Mouse (Mus musculus): ENCODE measurements around the gene Rrad. TPM values are rescaled to one million over a fixed set of nuclear protein-coding genes. Genes with fewer than 3 reads are reported as not detected.

Rrad gene
- polyA plus RNA-seq, 1 experiment from 2014 or later, result 3.7 TPM

GRCm38 (mm10) chr8:104593536-104594325 is 37.4 kb downstream of the Rrad start:
- Histone ChIP-seq H3K4me3 (no peak overlapping the region), H3K4me1 (replicated peaks) (peaks cover 15% of the 10 kb centered on the region), H3K36me3 (peaks cover 36% of the 10 kb centered on the region), H3K27me3 (no peaks in the 10 kb centered on the region), H3K9me3 (no peaks in the 10 kb centered on the region), H3K9ac (no peak overlapping the region), H3K27ac (replicated peaks) (no peak overlapping the region), H3K4me2 (no peak overlapping the region)
- WGBS, result 94% methylated on average over 31 of the region's 31 CpGs
- no peak for ATAC-seq (ENCODE audit: low read depth)

- no peak for ATAC-seq (ENCODE audit: low read depth)
- Histone ChIP-seq H3K27ac (replicated peaks) (no peak overlapping the region), H3K4me3 (0 out of 2 replicates have a peak overlapping the region, but pooled peaks have one; percentile 72), H3K4me1 (replicated peaks) (peaks cover 15% of the 10 kb centered on the region), H3K9me3 (no peaks in the 10 kb centered on the region), H3K27me3 (no peaks in the 10 kb centered on the region), H3K36me3 (peaks cover 33% of the 10 kb centered on the region), H3K4me2 (peak overlapping the region; percentile 88), H3K9ac (no peak overlapping the region)
- 77% methylated on average over 6 of the region's 6 CpGs for WGBS
Observed at GRCm38 (mm10) chr8:104592566-104592965, 38.6 kb downstream of the Rrad start.

- Histone ChIP-seq H3K27me3 (no peaks in the 10 kb centered on the region), H3K27ac (replicated peaks) (peak overlapping the region; percentile 90), H3K4me2 (peak overlapping the region; percentile 88), H3K36me3 (peaks cover 32% of the 10 kb centered on the region), H3K9me3 (no peaks in the 10 kb centered on the region), H3K4me1 (replicated peaks) (peaks cover 15% of the 10 kb centered on the region), H3K9ac (peak overlapping the region; percentile 81), H3K4me3 (peak overlapping the region; percentile 72)
- 1% methylated on average over 9 of the region's 9 CpGs for WGBS
- no peak for ATAC-seq (ENCODE audit: low read depth)
Observed at GRCm38 (mm10) chr8:104591856-104592255, 39.3 kb downstream of the Rrad start.

GRCm38 (mm10) chr8:104591133-104591834 is 39.8 kb downstream of the Rrad start, which contains the start of gene Pdp2:
Gene Pdp2, plus strand, starts transcription at chr8:104591451.
- Histone ChIP-seq H3K27me3 (no peaks in the 10 kb centered on the region), H3K9me3 (no peaks in the 10 kb centered on the region), H3K4me3 (peak within 1 kb of the TSS; percentile 72), H3K36me3 (peaks cover 26% of the 10 kb centered on the region), H3K9ac (peak within 1 kb of the TSS; percentile 81), H3K4me1 (replicated peaks) (peaks cover 15% of the 10 kb centered on the region), H3K27ac (replicated peaks) (peak within 1 kb of the TSS; percentile 90), H3K4me2 (peak within 1 kb of the TSS; percentile 88)
- ATAC-seq (ENCODE audit: low read depth), result peak; percentile 98
- under 1% methylated on average over 44 of the region's 44 CpGs for WGBS

GRCm38 (mm10) chr8:104590284-104590683 is 40.8 kb downstream of the Rrad start:
- Histone ChIP-seq H3K4me1 (replicated peaks) (peaks cover 15% of the 10 kb centered on the region), H3K4me3 (no peak overlapping the region), H3K36me3 (peaks cover 19% of the 10 kb centered on the region), H3K9ac (no peak overlapping the region), H3K9me3 (no peaks in the 10 kb centered on the region), H3K27ac (replicated peaks) (no peak overlapping the region), H3K27me3 (no peaks in the 10 kb centered on the region), H3K4me2 (no peak overlapping the region)
- whole genome bisulfite sequencing, result 94% methylated on average over 3 of the region's 3 CpGs
- ATAC-seq (ENCODE audit: low read depth), result no peak

- Histone ChIP-seq H3K9ac (no peak overlapping the region), H3K27me3 (no peaks in the 10 kb centered on the region), H3K4me2 (no peak overlapping the region), H3K27ac (replicated peaks) (no peak overlapping the region), H3K4me1 (replicated peaks) (no peaks in the 10 kb centered on the region), H3K36me3 (no peaks in the 10 kb centered on the region), H3K9me3 (peaks cover 10% of the 10 kb centered on the region; the same call in 1 of the 2 replicates), H3K4me3 (no peak overlapping the region)
- no peak for ATAC-seq (ENCODE audit: low read depth)
- 80% methylated on average over 1 of the region's 1 CpGs for WGBS
Observed at GRCm38 (mm10) chr8:104584522-104584921, 46.6 kb downstream of the Rrad start.

Other genes starting within 250 kb of the Rrad start
- 1.6 and 1.9 TPM in 2 replicates for gene Cmtm4, start 235.5 kb downstream of the Rrad start, polyA plus RNA-seq (2015; fragmentation: Nextera tagmentation; extraction: Ambion mirVana)
- gene Dync1li2, start 188.3 kb downstream of the Rrad start, polyA plus RNA-seq (2015; fragmentation: Nextera tagmentation; extraction: Ambion mirVana), result 95.5 and 104 TPM in 2 replicates
- gene Terb1, start 121.4 kb downstream of the Rrad start, polyA plus RNA-seq (2015; fragmentation: Nextera tagmentation; extraction: Ambion mirVana), result 0.18 and 0.21 TPM in 2 replicates
- 108 and 113 TPM in 2 replicates for gene Nae1, start 96.7 kb downstream of the Rrad start, polyA plus RNA-seq (2015; fragmentation: Nextera tagmentation; extraction: Ambion mirVana)
- 2.2 and 2.3 TPM in 2 replicates for gene Car7, start 96.6 kb downstream of the Rrad start, polyA plus RNA-seq (2015; fragmentation: Nextera tagmentation; extraction: Ambion mirVana)
- gene Pdp2, start 39.9 kb downstream of the Rrad start, polyA plus RNA-seq (2015; fragmentation: Nextera tagmentation; extraction: Ambion mirVana), result 17.9 and 19.7 TPM in 2 replicates
- 0.29 and 0.45 TPM in 2 replicates for gene Cdh16, start 6.9 kb downstream of the Rrad start, polyA plus RNA-seq (2015; fragmentation: Nextera tagmentation; extraction: Ambion mirVana)
- 131 and 143 TPM in 2 replicates for gene Ciao2b, start 10.6 kb upstream of the Rrad start, polyA plus RNA-seq (2015; fragmentation: Nextera tagmentation; extraction: Ambion mirVana)
- gene Ces2a, start 102.7 kb upstream of the Rrad start, polyA plus RNA-seq (2015; fragmentation: Nextera tagmentation; extraction: Ambion mirVana), result not detected in 2 replicates
- 0.13 and 0.15 TPM in 2 replicates for gene Ces2b, start 200.2 kb upstream of the Rrad start, polyA plus RNA-seq (2015; fragmentation: Nextera tagmentation; extraction: Ambion mirVana)
- not detected in 2 replicates for gene Ces2c, start 215.7 kb upstream of the Rrad start, polyA plus RNA-seq (2015; fragmentation: Nextera tagmentation; extraction: Ambion mirVana)

Data from neural tube, embryonic 13.5 days (tissue).